Mouse (Mus musculus): Measurements from ENCODE around the gene Ifna16.

Gene Ifna16

GRCm38 (mm10) chr4:88676824-88677223 lies at the start of gene Ifna16:
TSS of gene Ifna16 (minus strand) at chr4:88676924.
- DNase-seq (ENCODE audit: low spot score in 2 of 2) = no peak

GRCm38 (mm10) chr4:88723497-88724090 lies 46.9 kb upstream of the Ifna16 start:
- no peak for DNase-seq (ENCODE audit: low spot score in 2 of 2)

- peak; percentile 80 to 89 for DNase-seq (ENCODE audit: low spot score in 2 of 2)
These were observed 45.3 kb upstream of the Ifna16 start, which contains the start of the genes Gm26566 and Klhl9 for GRCm38 (mm10) chr4:88721791-88722721. TSS of gene Gm26566 (plus strand) at chr4:88721805. TSS of gene Klhl9 (minus strand) at chr4:88722465.

GRCm38 (mm10) chr4:88718715-88719114 lies 42.0 kb upstream of the Ifna16 start:
- no peak for DNase-seq (ENCODE audit: low spot score in 2 of 2)

GRCm38 (mm10) chr4:88715059-88715458 lies 38.3 kb upstream of the Ifna16 start:
- DNase-seq (ENCODE audit: low spot score in 2 of 2) = no peak

GRCm38 (mm10) chr4:88714281-88714680 lies 37.6 kb upstream of the Ifna16 start:
- DNase-seq (ENCODE audit: low spot score in 2 of 2) = no peak

DNA sequence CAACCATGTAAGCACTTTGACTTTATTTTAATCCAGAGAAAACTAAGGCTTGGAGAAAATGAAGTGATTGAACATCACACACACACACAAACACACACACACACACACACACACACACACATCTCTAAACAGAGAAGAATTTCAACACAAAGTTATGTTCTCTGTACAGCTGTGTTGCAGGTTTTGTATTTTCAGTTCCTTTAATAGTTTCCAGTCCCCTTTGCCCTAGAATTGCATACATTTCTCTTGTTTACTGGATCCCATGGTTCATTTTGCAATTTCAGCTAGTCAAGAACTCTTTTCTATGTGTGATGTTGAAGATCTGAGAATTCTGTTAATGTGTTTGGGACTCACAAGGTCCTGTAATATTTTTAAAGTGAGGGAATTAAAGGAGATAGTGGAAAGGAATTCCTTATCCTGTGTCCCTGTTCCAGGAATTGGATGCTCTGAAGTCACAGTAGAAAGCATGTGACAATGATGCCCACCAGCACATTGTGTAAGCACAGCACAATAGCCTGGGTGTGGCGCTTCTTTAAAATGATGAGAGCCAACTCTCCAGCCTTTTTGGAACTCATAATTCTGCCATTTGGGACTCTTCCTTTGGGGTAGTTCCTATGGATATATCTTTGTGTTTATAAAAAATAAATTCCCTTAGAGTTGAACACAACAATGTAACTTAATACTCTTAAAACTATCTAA lies 30.6 kb upstream of the Ifna16 start:
- no peak for DNase-seq (ENCODE audit: low spot score in 2 of 2)

GRCm38 (mm10) chr4:88705924-88706323 lies 29.2 kb upstream of the Ifna16 start:
- no peak for DNase-seq (ENCODE audit: low spot score in 2 of 2)

DNA sequence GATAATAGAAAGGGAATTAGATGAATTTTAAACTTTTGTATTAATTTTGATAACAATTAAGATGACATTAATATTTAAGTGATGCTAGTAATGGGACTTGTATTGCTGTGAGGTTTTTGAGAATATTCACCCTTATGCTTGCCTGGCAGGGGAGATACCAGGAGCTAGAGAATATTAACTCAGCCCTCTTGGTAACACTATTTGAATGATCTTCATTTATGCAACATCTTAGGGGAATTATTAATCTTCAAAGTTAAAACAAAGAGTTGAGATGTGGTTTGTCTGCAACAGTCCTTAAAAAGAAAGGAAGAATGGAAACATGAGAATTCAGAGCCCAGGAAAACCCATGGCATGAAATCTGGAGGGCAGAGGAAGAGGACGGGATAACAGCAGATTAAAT lies 22.6 kb upstream of the Ifna16 start:
- no peak for DNase-seq (ENCODE audit: low spot score in 2 of 2)

- DNase-seq (ENCODE audit: low spot score in 2 of 2) = no peak
These were observed 22.1 kb upstream of the Ifna16 start for GRCm38 (mm10) chr4:88698781-88699180.

DNA sequence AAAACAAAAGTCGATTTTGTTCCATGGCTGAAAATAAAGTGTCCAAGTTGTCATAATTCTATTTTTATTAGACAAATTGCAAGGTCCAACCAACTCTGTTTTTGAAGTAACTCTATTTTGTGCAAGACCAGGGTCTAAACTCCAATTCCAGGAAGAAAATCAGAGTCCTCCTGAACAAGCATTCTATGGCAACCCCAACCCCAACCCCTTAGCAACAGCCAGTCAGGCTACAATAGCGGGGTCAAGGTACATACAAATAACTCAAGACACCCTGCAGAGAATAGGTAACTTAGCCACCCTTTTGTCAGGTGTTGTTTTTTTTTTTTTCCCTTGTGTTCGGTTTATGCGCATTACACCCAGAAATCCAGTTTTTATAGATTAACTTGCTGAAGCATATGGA lies 21.0 kb upstream of the Ifna16 start:
- no peak for DNase-seq (ENCODE audit: low spot score in 2 of 2)

GRCm38 (mm10) chr4:88697108-88697507 lies 20.4 kb upstream of the Ifna16 start:
- DNase-seq (ENCODE audit: low spot score in 2 of 2) = no peak

GRCm38 (mm10) chr4:88696237-88696884 lies 19.6 kb upstream of the Ifna16 start:
- DNase-seq (ENCODE audit: low spot score in 2 of 2) = peak; percentile 50 to 56

GRCm38 (mm10) chr4:88693392-88693791 lies 16.7 kb upstream of the Ifna16 start:
- DNase-seq (ENCODE audit: low spot score in 2 of 2) = no peak

DNA sequence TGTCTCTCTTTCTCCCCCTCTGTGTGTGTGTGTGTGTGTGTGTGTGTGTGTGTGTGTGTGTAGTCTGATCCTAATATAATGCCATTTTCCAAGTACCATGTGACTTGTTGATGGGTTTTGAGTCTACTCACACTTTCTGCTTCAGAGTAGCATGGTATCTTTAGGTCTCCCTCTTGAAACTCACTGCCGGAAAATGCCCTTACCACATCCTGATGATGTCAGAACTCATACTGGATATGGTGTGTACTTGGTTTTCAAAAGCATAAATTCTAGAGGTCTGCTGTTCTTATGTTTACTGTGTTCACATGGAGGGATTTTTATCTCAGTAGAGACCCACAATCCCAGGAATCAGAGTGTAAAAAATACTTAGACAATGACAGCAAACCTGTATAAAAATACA lies 15.8 kb upstream of the Ifna16 start:
- no peak for DNase-seq (ENCODE audit: low spot score in 2 of 2)

DNA sequence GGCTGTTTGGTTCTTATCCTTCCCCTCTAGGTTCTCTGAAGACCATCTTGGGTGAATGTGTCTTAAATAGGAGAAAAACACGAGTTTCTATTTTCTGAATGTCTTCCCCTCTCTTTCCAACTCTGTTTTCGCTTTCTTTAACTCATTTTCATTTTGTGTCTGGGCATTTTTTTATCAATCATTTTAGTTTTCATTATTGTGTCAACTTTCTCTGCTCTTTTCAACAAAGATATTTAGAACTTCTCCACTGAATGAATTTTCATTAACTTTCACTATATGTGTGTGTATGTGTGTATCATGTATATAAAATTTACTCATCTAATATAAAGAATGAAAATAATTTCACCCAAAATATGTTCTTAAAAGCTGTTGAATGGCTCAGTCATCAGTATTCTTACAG lies 14.5 kb upstream of the Ifna16 start, which contains the start of gene Ifnab:
Gene Ifnab, minus strand, starts transcription at position 101 of the 400 bp plus-strand sequence.
- no peak for DNase-seq (ENCODE audit: low spot score in 2 of 2)

DNA sequence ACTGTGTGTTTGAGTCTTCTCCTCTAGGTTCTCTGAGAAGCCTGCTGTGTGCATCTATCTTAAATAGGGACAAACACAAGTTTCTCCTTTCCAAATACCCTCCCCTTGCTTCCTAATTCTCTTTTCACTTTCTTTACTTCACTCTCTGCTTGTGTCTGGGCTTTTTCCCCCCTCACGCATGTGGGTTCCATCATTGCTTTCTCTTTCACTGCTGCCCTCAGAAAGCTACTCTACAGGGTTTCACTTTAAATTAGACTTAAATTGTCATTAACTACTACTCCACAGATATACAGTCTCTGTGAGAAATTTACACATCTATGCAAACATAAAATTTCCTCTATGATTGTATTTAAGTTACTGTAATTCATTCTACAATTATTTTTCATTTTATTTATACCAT lies 7.1 kb upstream of the Ifna16 start, which contains the start of gene Ifna2:
Gene Ifna2, minus strand, starts transcription at position 101 of the 400 bp plus-strand sequence.
- no peak for DNase-seq (ENCODE audit: low spot score in 2 of 2)

DNA sequence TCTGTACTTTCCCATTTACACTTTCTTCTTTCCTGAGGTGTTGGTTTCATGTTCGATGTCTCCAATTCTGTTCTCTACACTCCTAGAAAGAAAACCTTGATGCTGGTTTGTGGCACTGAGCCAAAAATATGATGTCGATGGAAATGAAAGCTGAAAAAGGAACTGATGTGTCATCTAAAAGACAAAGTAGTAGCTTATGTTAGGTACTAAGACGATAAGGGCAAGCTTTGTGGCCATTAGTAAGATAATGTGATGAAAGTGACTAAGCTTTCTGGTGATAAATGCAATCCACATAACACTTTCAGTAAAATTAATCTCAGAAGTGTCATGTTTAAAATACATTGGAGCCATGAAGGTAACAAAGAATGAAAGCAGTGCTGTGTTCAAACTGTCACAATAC lies 4.6 kb upstream of the Ifna16 start:
- no peak for DNase-seq (ENCODE audit: low spot score in 2 of 2)

DNA sequence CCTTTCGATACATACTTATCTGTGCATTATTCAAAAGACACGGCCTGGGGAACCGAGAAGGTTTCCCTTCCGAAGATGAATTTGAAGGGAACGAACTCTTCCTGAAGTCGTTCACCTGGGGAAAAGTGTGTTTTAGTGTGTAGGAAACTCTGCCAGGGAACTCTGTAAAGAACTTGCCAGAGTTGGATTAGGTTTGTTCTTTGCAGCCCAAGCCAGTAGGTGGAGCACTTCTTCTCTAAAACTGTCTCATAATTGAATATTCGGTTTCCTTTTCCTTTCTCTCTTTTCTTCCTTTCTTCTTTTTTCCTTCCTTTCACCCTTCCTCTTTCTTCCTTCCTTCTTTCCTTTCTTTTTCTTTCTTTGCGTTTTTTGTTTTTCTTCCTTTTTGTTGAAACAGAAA lies 3.6 kb upstream of the Ifna16 start:
- DNase-seq (ENCODE audit: low spot score in 2 of 2) = no peak

DNA sequence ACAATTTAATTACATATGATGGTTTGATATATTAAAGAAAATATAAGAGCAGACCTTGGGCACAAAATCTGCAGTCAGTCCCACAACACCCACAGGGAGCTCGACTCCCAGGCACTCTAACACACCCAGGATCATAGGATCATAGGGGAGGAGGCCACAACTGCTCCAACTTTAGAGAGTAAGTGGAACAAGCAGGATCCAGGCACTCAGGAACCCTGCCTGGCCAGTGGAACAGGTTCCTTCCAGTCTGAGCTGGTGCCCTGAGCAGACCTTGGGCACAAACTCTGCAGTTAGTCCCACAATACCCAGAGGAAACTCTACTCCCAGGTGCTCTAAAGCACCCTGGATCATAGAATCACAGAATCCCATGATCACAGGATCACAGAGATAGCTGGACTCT lies 21.3 kb downstream of the Ifna16 start:
- no peak for DNase-seq (ENCODE audit: low spot score in 2 of 2)

DNA sequence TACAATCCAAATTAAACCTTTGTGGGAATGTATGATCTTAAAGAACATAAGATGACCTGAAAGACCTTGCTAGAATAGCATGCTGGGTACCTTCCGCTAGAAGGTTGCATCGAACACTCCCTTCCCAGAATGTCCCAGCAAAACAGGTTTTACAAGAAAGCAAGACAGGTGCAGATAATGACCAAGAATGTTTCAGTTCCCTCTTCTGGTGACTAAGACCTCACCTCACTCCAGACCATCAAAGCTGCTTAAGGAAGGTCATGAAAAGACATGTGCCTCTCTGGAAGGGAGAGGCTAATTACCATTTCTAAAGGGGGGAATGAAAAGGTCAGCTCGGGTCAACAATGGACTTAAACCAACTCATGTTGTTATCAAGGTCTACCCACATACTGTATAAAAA lies 23.1 kb downstream of the Ifna16 start:
- no peak for DNase-seq (ENCODE audit: low spot score in 2 of 2)

DNA sequence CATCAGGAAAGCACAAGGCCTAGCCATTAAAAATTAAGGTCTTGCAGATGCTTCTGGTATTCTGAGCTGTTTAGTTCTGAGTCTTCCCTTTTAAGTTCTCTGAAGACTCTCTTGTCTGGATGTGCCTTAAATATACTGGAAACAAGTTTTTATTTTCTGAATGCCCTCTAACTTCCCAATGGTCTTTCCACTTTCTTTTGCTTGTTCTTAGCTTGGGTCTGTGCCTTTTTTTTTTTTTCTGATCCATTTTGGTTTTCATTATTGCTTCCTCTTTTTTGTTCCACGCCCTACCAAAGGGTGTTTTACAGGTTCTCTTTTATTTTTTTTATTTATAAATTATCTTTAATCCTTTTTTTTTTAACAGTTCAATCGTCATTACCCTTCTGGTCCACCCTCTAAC lies 32.4 kb downstream of the Ifna16 start, which contains the start of gene Ifna13:
Gene Ifna13, minus strand, starts transcription at position 101 of the 400 bp plus-strand sequence.
- no peak for DNase-seq (ENCODE audit: low spot score in 2 of 2)
